Mouse (Mus musculus) brain, adult 2 months (tissue): ENCODE measurements around the gene 4930579F01Rik.
"Not testable (repeated sequence)": the region's sequence is repeated elsewhere in the genome, so short reads cannot be mapped to it uniquely, and the experiment has no call there.

Source experiments
- DNase-seq: peaks from one replicate; pipeline ENCODE4 v3.0.0; 2011; ENCODE audit warnings: low read depth, low spot score

4930579F01Rik gene

GRCm38 (mm10) chr3:138144642-138145171 is 48.9 kb downstream of the 4930579F01Rik start, which contains the start of gene Mttp:
Mttp (minus strand) TSS chr3:138144968.
- peak; percentile 93 for DNase-seq

DNA sequence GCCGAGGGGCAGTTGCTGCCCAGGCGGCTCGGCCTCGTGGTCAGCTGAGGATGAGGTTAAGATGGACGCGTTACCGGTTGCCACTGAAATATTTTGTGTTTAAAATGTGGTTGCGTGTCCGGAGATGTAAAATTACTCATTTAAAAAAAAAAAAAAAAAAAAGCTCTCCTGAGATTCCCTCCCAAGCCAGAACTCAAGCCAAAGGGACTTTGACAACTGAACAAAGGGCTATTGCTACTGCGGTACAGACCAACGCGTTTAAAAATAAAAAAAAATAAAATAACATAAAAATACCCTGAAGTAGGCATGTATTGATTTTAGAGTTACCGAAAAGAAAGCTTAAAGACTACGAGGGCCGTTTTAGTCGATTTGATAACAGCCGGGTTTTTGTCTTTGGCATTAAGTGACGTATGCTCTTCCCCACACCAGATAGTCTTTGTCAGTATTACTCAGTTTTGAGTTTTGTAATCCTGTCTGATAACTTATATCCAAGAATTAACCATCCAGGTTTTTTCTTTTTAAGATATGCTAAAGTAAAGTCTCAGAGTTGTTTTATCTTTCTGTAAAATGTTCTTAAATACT is 49.5 kb downstream of the 4930579F01Rik start:
- DNase-seq = peak; percentile 27

- DNase-seq = peak; percentile 100
Measured at GRCm38 (mm10) chr3:138143315-138144059, 50.1 kb downstream of the 4930579F01Rik start, which contains the start of gene Trmt10a. Trmt10a (plus strand) TSS chr3:138143448.

GRCm38 (mm10) chr3:138142733-138143314 is 50.8 kb downstream of the 4930579F01Rik start:
- DNase-seq = no peak

GRCm38 (mm10) chr3:138142052-138142732 is 51.4 kb downstream of the 4930579F01Rik start:
- peak; percentile 24 for DNase-seq

- DNase-seq = no peak
Measured at GRCm38 (mm10) chr3:138139663-138140062, 54.0 kb downstream of the 4930579F01Rik start.

DNA sequence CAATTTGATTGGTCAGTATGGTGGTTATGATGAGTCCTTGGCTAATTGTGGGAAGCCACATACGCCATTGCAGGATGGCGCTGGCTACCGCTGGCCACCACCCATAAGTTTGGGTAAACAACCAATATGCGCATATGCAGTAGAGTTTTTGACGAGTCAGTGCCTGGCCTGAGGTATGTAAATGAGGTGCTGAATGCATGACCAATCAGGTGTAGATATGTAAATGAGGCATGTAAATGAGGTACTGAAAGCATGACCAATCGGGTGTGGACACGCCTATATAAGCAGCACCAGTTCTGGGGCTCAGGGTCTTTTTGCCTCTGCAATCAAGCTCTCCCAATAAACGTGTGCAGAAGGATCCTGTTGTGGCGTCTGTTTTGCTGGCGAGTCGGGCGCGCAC is 55.5 kb downstream of the 4930579F01Rik start:
- not testable (repeated sequence) for DNase-seq

GRCm38 (mm10) chr3:138134528-138134927 is 59.1 kb downstream of the 4930579F01Rik start:
- DNase-seq = no peak

GRCm38 (mm10) chr3:138133916-138134315 is 59.7 kb downstream of the 4930579F01Rik start:
- no peak for DNase-seq

DNA sequence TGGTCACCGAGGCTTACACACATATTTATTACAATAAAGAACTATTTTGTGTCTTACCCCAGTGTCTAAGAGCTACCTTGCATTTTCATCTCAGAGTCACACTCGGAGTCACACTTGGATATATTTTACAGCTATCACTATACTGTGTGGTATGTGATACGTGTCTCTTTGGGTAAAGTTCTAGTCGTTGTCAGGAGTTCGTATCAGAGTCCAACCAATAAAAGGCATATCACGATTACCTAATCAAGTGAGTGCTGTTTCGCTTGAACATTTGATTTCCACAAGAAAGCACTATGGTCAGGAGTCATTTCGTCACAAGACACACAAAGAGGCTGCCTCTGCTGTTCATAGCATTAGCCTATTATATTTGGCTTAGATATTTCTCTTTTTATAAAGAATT is 60.2 kb downstream of the 4930579F01Rik start:
- DNase-seq = no peak

DNA sequence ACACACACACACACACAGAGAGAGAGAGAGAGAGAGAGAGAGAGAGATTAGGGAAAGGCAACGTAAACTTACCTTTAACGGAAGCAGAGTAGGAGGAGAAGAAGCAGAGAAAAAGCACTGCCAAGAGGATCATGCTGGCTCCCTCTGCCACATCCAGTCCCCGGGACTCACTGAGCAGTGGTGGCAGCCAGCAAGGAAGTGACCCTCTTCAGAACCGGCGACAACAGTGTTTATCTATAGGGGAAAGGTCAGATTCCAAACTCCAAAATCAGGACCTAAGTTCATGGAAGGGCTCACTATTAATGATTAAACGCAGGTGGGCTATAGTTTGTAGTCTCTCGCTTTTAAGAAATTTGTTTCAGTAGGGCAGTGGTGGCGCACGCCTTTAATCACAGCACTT is 62.5 kb downstream of the 4930579F01Rik start:
- DNase-seq = no peak

- DNase-seq = no peak
Measured at GRCm38 (mm10) chr3:138130692-138131091, 62.9 kb downstream of the 4930579F01Rik start.

DNA sequence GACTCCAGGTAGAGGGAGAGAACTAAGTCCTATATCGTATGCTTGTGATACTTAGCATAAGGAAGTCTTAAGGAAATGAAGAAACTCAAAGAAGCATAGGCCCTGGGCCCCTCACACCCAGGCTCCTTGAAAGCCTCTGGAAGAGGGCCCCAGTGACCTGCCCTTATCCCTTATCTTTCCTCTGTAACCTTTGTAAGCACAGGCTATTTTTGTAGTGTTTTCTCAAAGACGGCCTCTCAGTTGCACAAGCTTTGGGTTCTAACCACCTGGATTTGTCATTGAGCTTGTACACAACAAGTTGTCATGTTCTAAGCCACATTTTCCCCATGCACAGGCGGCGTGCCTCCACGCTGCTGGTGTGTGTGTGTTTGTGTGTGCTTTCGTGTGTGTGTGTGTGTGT is 64.5 kb downstream of the 4930579F01Rik start:
- DNase-seq = no peak

- DNase-seq = no peak
Measured at GRCm38 (mm10) chr3:138123842-138124241, 69.8 kb downstream of the 4930579F01Rik start.

- no peak for DNase-seq
Measured at GRCm38 (mm10) chr3:138121461-138121860, 72.2 kb downstream of the 4930579F01Rik start.

GRCm38 (mm10) chr3:138119444-138120105 is 74.0 kb downstream of the 4930579F01Rik start:
- DNase-seq = no peak

GRCm38 (mm10) chr3:138118831-138119230 is 74.8 kb downstream of the 4930579F01Rik start:
- peak; percentile 27 for DNase-seq

GRCm38 (mm10) chr3:138118392-138118791 is 75.2 kb downstream of the 4930579F01Rik start:
- DNase-seq = no peak

- no peak for DNase-seq
Measured at GRCm38 (mm10) chr3:138116871-138117270, 76.8 kb downstream of the 4930579F01Rik start.

DNA sequence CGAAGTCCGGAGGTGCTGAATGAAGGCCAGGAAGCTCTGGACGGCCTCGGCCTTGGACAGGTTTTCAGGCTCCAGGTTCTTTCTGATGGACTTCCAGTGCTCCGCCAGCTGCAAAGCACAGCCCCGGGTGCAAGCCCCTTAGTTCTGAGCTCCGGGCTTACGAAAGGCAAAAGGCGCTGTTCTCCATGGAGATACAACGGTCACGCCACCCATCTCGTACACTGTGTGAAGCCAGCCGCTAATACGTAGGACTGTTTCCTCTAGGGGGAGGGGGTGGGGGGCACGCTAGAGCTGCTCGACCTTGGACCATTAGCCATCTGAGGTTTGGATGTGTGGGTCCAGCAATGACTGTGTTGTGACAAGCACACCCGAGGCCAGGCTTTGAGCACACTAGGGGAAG is 79.5 kb downstream of the 4930579F01Rik start:
- DNase-seq = no peak
